Mouse (Mus musculus) forebrain, embryonic 12.5 days (tissue): ENCODE data around the gene Cyp4f40. TPM values are rescaled to one million over a fixed set of nuclear protein-coding genes. Genes with fewer than 3 reads are reported as not detected.
"Not testable (repeated sequence)": the region's sequence is repeated elsewhere in the genome, so short reads cannot be mapped to it uniquely, and the experiment has no call there.

Experiments
- ATAC-seq: fragments of 200-750 bp; cut with Nextera tagmentation; 2 replicates; pipeline ENCODE4 v1.8.0; 2017; ENCODE audit warnings: moderate TSS enrichment; ENCODE audit not compliant: low FRiP score
- H3K27ac ChIP-seq: fragments of 300-500 bp; sonication (generic); 2 replicates; pipeline ENCODE4 v1.5.1; 2016; ENCODE audit warnings: mild to moderate bottlenecking
- H3K27me3 ChIP-seq: fragments of 300-500 bp; sonication (generic); 2 replicates; pipeline ENCODE4 v1.6.1; 2016; ENCODE audit warnings: mild to moderate bottlenecking
- H3K36me3 ChIP-seq: fragments of 300-500 bp; sonication (generic); replicated peaks from 2 replicates; pipeline ENCODE4 v1.6.1; 2016; ENCODE audit warnings: mild to moderate bottlenecking
- H3K4me1 ChIP-seq: fragments of 300-500 bp; sonication (generic); 2 replicates; pipeline ENCODE4 v1.6.1; 2016
- H3K4me2 ChIP-seq: fragments of 300-500 bp; sonication (generic); 2 replicates; pipeline ENCODE4 v1.6.1; 2016; ENCODE audit warnings: mild to moderate bottlenecking, moderate library complexity
- H3K4me3 ChIP-seq: fragments of 300-500 bp; sonication (generic); replicated peaks from 2 replicates; pipeline ENCODE4 v1.5.1; 2016; ENCODE audit warnings: mild to moderate bottlenecking
- H3K9ac ChIP-seq: fragments of 300-500 bp; sonication (generic); 2 replicates; pipeline ENCODE4 v1.6.1; 2016; ENCODE audit warnings: mild to moderate bottlenecking
- H3K9me3 ChIP-seq: fragments of 300-500 bp; sonication (generic); 2 replicates; pipeline ENCODE4 v1.6.1; 2016
- polyA plus RNA-seq: library from polyadenylated mRNA; unstranded; fragments of >200 nt; fragmentation: Nextera tagmentation; extraction: Ambion mirVana; gene quantifications from 2 replicates; pipeline ENCODE4 v1.2.1, GENCODE M21; 2016

Cyp4f40 gene
- polyA plus RNA-seq, 1 experiment from 2014 or later, result not detected

- not testable (repeated sequence) for H3K4me3 ChIP-seq, H3K4me2 ChIP-seq, H3K27me3 ChIP-seq, H3K9ac ChIP-seq, ATAC-seq, H3K27ac ChIP-seq, H3K9me3 ChIP-seq, H3K36me3 ChIP-seq, H3K4me1 ChIP-seq
These were observed 67.7 kb downstream of the Cyp4f40 start for GRCm38 (mm10) chr17:32726360-32726759.

Other genes with a start within 250 kb of the Cyp4f40 start
- gene Pglyrp2, start 234.7 kb upstream of the Cyp4f40 start, polyA plus RNA-seq, result not detected in 2 replicates
- gene Cyp4f39, start 206.2 kb upstream of the Cyp4f40 start, polyA plus RNA-seq, result 0.22 and 0.32 TPM in 2 replicates
- gene Cyp4f17, start 152.8 kb upstream of the Cyp4f40 start, polyA plus RNA-seq, result 6.5 and 6.8 TPM in 2 replicates
- gene Cyp4f16, start 122.3 kb upstream of the Cyp4f40 start, polyA plus RNA-seq, result 19.3 and 19.7 TPM in 2 replicates
- not detected in 2 replicates for gene Cyp4f37, start 37.6 kb upstream of the Cyp4f40 start, polyA plus RNA-seq
- 0.91 and 1.5 TPM in 2 replicates for gene Cyp4f15, start 26.7 kb downstream of the Cyp4f40 start, polyA plus RNA-seq
- 56.3 and 56.5 TPM in 2 replicates for gene Zfp871, start 129.4 kb downstream of the Cyp4f40 start, polyA plus RNA-seq
- gene Zfp811, start 151.0 kb downstream of the Cyp4f40 start, polyA plus RNA-seq, result 32.2 and 34.2 TPM in 2 replicates
- 17.9 and 18.3 TPM in 2 replicates for gene Zfp799, start 171.4 kb downstream of the Cyp4f40 start, polyA plus RNA-seq
- gene Zfp870, start 232.7 kb downstream of the Cyp4f40 start, polyA plus RNA-seq, result 7.7 and 10.3 TPM in 2 replicates